Mouse (Mus musculus): ENCODE measurements around the gene Cdk10. TPM values are rescaled to one million over a fixed set of nuclear protein-coding genes. Genes with fewer than 3 reads are reported as not detected.
A peak's percentile ranks its signal among the peaks of the same experiment; 100 is the strongest.
"Not testable (repeated sequence)": the region's sequence is repeated elsewhere in the genome, so short reads cannot be mapped to it uniquely, and the experiment has no call there.

The Cdk10 gene
- total RNA-seq, 2 experiments from 2014 or later: 14.2 to 18.7 TPM

GRCm38 (mm10) chr8:123233300-123233699 lies 8.7 kb downstream of the Cdk10 start:
- peak; percentile 50 for DNase-seq

DNA sequence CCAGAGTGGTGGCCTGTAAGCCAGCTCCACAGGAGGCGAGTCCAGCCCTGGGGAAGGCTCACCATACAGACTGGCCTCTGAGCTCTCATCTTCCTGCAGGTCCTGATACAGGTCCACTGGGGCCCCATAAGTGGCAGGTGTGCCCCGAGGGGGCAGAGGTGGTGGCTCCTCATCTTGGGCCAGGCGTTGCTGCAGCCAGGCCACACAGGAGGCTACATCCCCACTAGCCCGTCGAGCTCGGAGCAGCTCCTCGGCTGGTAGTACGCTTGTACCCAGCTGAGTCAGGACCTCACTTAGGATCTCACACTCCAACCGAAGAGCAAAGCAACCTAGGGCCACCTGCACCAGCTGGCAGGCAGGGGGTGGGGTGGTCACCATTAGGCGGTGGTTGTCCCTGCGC lies 9.1 kb downstream of the Cdk10 start:
- no peak for DNase-seq

- DNase-seq: no peak
These were observed 10.4 kb downstream of the Cdk10 start for GRCm38 (mm10) chr8:123234918-123235519.

DNA sequence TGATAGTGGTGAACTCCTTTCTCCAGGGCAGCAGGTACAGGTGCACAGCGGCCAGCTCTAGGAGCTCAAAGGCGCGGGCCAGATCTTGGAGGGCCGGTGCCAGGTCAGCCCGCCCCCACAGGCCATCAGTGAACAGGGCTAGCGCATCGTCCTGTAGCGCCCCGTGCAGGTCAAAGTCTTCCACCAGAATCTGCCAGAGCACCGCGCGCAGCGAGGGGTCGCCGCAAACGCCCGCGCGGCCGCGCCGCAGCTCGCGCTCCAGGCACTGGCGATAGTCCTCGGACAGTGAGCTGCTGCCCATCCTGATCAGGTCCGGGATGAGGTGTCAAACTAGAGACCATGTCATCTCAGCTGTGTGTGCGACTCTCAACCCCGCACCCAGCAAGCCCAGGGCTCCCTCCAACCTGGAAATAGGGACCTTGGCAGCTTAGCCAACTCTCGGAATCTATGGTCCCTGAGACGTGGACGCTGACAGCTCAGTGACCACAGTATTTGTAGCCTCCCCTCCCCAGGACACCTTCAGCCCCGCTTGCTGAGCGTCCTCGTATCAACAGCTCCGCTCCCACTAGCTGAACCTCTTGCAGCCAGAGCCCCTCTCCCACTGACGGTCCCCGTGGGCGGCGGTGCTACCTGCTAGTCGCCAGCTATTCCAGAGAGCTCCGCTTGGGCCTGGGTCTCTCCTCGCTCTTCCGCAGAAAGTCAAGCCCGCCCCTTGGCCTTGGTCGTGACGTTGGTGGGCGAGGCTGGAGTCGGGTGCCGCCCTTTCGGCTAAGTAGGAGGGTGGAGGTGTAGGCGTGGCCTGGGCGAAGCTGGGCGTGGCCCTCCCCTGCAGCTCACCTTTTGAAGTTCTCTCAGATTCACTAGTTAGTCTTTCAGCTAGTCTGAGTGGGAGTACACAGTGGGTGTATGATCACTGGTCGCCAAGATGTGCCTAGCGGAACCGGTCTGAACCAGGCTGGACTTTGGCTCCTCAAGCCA lies 11.2 kb downstream of the Cdk10 start, which contains the start of gene Spata2l:
Gene Spata2l (minus strand): TSS at position 714 of the 978 bp plus-strand sequence.
- DNase-seq: peak; percentile 75

DNA sequence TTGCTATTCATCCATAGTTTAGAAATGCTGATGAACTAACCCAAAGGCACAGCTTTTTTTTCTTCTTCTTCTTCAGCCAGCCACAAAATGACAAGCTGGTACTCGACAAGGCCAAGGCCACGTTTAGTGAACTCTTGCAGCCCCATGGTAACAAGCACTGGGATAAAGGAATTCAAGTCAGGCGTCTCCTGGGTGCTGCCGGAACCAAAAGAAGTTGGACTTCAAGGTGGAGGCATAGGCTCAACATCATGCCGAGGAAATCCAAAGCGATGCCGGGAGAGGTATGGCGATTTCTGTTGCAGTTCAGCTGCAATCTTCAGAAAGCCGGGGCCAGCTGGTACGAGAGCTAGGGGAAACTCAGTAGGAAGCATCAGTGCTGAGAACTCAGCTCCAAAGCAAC lies 14.8 kb downstream of the Cdk10 start:
- DNase-seq: no peak

- no peak for DNase-seq
These were observed 17.7 kb downstream of the Cdk10 start for GRCm38 (mm10) chr8:123242107-123242923.

DNA sequence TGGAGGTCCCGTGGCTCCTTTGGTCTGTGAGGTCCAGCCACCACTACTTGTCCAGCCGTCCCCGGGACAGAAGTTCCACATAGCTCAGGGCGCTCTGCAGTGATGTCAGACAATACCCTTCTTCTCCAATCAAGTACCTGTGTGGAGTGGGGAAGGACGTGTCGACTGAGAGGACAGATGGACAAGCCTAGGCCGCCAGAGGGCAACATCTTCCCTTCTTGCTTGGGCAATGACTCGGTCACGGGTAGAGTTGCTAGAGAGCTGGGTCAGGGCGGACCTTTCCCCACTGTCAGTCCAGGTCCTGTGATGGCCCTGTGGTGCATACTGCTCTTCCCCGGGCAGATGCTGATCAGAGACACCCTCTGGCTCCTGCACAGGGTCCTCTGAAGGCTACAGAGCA lies 18.4 kb downstream of the Cdk10 start:
- DNase-seq: no peak

DNA sequence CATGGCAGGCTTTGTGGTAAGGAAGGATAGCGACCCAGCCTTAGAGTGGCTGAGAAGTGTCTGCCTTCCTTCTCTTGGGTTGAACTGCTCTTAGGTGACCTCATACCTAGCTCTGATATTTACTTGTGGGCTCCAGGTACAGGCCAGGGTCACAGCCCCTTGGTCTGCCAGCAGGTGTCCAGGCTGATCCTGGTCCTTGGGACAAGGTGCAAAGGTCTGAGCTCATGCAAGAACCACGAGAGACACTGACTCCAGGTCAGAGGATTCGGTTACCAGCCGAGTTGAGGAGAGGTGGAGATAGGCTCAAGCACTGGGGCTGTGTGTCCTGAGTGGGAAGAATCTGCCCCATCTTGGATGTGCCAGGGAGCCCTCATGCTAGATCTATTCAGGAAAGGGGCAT lies 19.7 kb downstream of the Cdk10 start:
- DNase-seq: no peak

DNA sequence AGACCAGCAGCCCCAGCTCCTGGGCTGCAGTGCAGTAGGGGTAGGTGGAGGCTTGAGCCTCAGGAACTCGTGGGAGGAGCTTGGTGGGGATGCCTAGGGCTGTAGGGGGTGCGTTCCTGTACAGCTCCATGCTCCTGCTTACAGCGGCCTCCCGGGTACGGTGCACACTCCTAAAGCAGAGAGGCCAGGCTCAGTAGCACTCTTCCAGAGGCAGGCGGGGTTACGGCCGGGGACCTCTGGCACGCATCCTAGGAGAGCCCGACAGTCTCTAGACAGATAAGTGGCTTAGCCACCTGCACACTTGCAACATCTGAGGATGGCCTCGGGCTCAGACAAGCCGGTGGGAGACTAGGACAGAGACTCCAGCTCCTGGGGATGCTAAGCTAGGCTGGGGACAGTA lies 20.9 kb downstream of the Cdk10 start:
- DNase-seq: no peak

- no peak for DNase-seq
These were observed 23.1 kb downstream of the Cdk10 start for GRCm38 (mm10) chr8:123247748-123248147.

DNA sequence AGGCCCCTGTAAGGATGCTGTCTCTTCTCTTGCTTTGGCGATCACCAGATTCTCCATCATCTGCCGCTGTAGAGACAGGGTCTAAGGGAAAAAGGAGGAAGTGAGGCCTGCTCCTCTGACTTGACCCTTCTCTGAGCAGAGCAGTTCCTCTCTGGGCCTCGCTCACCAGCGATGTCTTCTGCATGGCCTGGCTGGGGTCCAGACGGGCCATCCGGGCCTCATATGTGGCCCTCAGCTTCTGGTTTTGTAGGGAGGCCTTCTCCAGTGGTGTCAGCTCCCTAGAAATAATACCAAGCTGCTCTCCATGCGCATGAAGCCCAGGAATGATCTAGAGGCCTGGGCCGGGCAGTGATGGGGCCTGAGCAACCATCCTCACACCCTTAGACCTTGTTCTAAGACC lies 24.0 kb downstream of the Cdk10 start:
- DNase-seq: no peak

DNA sequence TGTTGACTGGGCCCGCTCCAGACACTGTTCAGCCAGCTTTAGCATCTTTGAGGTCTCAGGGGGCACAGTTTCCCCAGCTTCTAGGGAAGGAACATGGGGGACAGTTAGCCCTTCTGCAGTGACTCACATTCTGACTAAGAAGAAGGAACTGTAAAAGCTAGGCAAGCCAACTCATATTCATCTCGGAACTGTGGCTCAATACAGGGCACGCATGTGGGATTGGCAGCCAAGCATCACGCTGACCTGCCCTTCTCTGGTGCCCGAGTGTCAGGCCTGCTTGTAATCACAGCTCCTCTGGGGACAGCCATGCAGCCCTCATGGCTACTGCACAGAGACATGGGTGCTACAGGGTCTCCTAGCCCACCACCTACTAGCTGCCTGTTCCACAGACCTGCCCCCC lies 26.3 kb downstream of the Cdk10 start:
- DNase-seq: no peak

- no peak for DNase-seq
These were observed 28.3 kb downstream of the Cdk10 start for GRCm38 (mm10) chr8:123252925-123253324.

- DNase-seq: no peak
These were observed 28.9 kb downstream of the Cdk10 start for GRCm38 (mm10) chr8:123253451-123254098.

DNA sequence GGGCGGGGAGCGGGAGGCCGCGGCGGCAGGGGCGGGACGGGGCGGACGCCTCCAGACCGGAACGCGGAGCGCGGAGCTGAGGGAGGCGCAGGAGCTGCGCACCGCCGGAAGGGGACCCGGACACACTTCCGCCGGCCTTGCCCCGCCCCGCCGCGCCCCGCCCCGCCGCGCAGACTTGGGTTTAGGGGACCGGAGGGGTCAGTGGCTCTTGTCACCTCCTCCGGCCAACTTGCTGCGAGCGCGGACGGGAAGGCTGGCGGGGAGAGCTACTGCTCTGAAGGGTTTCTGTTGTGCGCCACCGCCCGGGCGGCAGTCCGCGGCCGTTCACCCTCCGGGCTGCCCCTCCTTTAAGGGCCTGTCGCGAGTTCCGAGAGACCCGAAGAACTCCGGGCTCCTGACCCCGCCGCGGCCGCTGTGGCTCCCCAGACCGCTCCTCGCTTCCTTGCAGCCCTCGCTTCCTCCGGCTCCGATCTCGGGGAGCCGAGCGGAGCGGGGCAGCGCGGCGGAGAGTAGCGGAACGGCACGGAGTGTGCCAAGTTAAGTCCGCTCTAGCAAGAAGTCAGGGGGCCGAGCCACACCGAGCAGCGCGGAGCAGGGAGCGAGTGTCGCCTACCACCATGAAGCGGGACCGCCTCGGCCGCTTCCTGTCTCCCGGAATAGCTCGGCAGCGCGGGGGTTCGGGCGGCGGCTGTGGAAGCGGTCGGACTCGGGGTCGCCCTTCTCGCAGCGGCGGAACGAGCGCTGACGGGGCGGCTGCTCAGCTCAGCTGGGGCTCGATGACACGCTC lies 29.6 kb downstream of the Cdk10 start, which contains the start of the genes Zfp276 and Vps9d1:
Gene Zfp276 (plus strand): TSS at position 97 of the 787 bp plus-strand sequence.
Gene Vps9d1 (minus strand): TSS at position 250 of the 787 bp plus-strand sequence.
- peak; percentile 91 for DNase-seq

DNA sequence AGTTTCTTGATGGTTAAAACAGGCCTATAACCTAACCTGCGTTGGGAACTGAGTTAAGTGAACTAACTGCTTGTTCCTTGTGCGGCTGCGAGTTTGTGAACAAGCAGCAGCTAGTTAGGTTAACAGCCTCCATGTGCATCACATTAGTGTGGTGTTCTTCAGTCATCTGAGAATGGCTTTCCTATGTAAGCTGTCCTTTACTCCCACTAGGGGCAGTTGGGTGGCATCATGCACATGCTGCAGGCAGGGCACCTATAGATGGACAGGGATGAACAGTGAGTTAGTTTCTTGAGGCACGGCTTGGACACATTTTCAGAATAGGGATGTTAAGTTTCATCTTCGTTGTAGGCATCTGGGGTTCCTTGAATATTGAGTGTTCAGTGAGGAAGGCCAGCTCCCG lies 30.5 kb downstream of the Cdk10 start:
- DNase-seq: no peak

DNA sequence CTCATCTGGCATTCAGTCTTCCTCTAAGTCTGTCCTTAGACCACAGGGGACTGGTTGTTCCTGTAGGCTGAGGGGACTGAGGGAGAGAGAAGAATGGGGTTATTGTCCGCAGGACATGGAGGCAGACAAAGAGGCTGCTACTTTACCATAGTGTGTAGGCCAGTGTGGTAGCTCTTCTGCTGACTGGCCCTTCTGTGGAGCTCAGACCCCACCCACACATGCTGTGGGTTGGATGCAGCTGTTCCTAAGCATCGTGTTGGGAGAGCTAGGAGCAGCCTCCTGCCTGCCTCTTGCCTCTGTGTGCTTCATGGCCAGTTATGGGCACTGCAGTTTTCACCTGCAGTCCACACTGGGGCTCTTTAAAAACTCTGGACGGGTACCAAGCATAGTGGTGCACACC lies 32.5 kb downstream of the Cdk10 start:
- DNase-seq: no peak

DNA sequence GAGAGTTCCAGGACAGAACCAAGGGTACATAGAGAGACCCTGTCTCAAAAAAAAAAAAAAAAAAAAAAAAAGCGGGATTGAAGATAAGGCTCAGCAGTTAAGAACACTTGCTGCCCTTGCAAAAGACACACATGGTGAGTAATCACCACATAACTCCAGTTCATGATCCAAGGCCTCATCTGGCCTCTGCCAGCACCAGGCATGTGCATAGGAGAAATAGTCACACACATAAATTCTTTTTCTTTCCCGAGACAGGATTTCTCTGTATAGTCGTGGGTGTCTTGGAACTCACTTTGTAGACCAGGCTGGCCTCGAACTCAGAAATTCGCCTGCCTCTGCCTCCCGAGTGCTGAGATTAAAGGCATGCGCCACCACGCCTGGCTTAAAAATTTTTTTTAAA lies 33.0 kb downstream of the Cdk10 start:
- DNase-seq: not testable (repeated sequence)

- no peak for DNase-seq
These were observed 43.4 kb downstream of the Cdk10 start for GRCm38 (mm10) chr8:123267926-123268656.

- DNase-seq: peak; percentile 21
These were observed 46.5 kb downstream of the Cdk10 start for GRCm38 (mm10) chr8:123271147-123271546.
